Mouse (Mus musculus) limb, embryonic 13.5 days (tissue): ENCODE data around the gene E130208F15Rik. TPM values are rescaled to one million over a fixed set of nuclear protein-coding genes. Genes with fewer than 3 reads are reported as not detected.

Source experiments
- polyA plus RNA-seq: library from polyadenylated mRNA; unstranded; fragments of >200 nt; fragmentation: Nextera tagmentation; extraction: Ambion mirVana; gene quantifications from 2 replicates; pipeline ENCODE4 v1.2.1, GENCODE M21; 2015

The E130208F15Rik gene
- polyA plus RNA-seq, 1 experiment from 2014 or later: 0.95 TPM

Other genes starting within 250 kb of the E130208F15Rik start
- gene Zfp82, start 248.8 kb upstream of the E130208F15Rik start, polyA plus RNA-seq: 8.8 and 9.7 TPM in 2 replicates
- gene Gm26920, start 231.3 kb upstream of the E130208F15Rik start, polyA plus RNA-seq: 2.3 and 3.3 TPM in 2 replicates
- 18.8 and 20.6 TPM in 2 replicates for gene Zfp566, start 231.2 kb upstream of the E130208F15Rik start, polyA plus RNA-seq
- gene Zfp260, start 227.0 kb upstream of the E130208F15Rik start, polyA plus RNA-seq: 147 and 154 TPM in 2 replicates
- 13.8 and 14.6 TPM in 2 replicates for gene Zfp382, start 199.8 kb upstream of the E130208F15Rik start, polyA plus RNA-seq
- gene Zfp146, start 152.0 kb upstream of the E130208F15Rik start, polyA plus RNA-seq: 22.2 and 22.4 TPM in 2 replicates
- 1.8 and 2.4 TPM in 2 replicates for gene Cox7a1, start 137.6 kb upstream of the E130208F15Rik start, polyA plus RNA-seq
- 94.9 and 100 TPM in 2 replicates for gene Capns1, start 122.9 kb upstream of the E130208F15Rik start, polyA plus RNA-seq
- 171 and 184 TPM in 2 replicates for gene Polr2i, start 89.8 kb upstream of the E130208F15Rik start, polyA plus RNA-seq
- 219 and 220 TPM in 2 replicates for gene Tbcb, start 89.5 kb upstream of the E130208F15Rik start, polyA plus RNA-seq
- gene Ovol3, start 86.0 kb upstream of the E130208F15Rik start, polyA plus RNA-seq: 0.28 TPM in 1 of 2 replicates, not detected in the other
- 0.28 and 0.48 TPM in 2 replicates for gene Thap8, start 41.6 kb upstream of the E130208F15Rik start, polyA plus RNA-seq
- 8.5 and 9.2 TPM in 2 replicates for gene Wdr62, start 41.3 kb upstream of the E130208F15Rik start, polyA plus RNA-seq
- gene Clip3, start 30.0 kb upstream of the E130208F15Rik start, polyA plus RNA-seq: 51.2 and 51.5 TPM in 2 replicates
- 94.2 and 99.2 TPM in 2 replicates for gene Alkbh6, start 13.0 kb upstream of the E130208F15Rik start, polyA plus RNA-seq
- 89.9 and 90.4 TPM in 2 replicates for gene Syne4, start 6.9 kb upstream of the E130208F15Rik start, polyA plus RNA-seq
- 20.0 and 22.4 TPM in 2 replicates for gene Sdhaf1, start 2.2 kb downstream of the E130208F15Rik start, polyA plus RNA-seq
- 6.8 and 7.5 TPM in 2 replicates for gene Lrfn3, start 41.0 kb downstream of the E130208F15Rik start, polyA plus RNA-seq
- gene Tyrobp, start 92.0 kb downstream of the E130208F15Rik start, polyA plus RNA-seq: 29.7 and 32.7 TPM in 2 replicates
- 0.64 and 0.68 TPM in 2 replicates for gene Hcst, start 98.1 kb downstream of the E130208F15Rik start, polyA plus RNA-seq
- gene Nfkbid, start 100.0 kb downstream of the E130208F15Rik start, polyA plus RNA-seq: 1.3 and 2.0 TPM in 2 replicates
- gene Aplp1, start 123.8 kb downstream of the E130208F15Rik start, polyA plus RNA-seq: 38.4 and 44.2 TPM in 2 replicates
- 0.20 and 0.23 TPM in 2 replicates for gene Kirrel2, start 135.9 kb downstream of the E130208F15Rik start, polyA plus RNA-seq
- 0.09 TPM in 2 replicates for gene Nphs1, start 136.6 kb downstream of the E130208F15Rik start, polyA plus RNA-seq
- gene Prodh2, start 171.9 kb downstream of the E130208F15Rik start, polyA plus RNA-seq: 0.32 TPM in 1 of 2 replicates, not detected in the other
- 11.4 and 11.6 TPM in 2 replicates for gene Arhgap33, start 213.3 kb downstream of the E130208F15Rik start, polyA plus RNA-seq
- 15.4 and 17.5 TPM in 2 replicates for gene Hspb6, start 230.4 kb downstream of the E130208F15Rik start, polyA plus RNA-seq
- gene Proser3, start 230.6 kb downstream of the E130208F15Rik start, polyA plus RNA-seq: 13.9 TPM in 2 replicates
- gene Lin37, start 238.1 kb downstream of the E130208F15Rik start, polyA plus RNA-seq: 44.2 and 48.3 TPM in 2 replicates
- 81.3 and 91.1 TPM in 2 replicates for gene U2af1l4, start 241.6 kb downstream of the E130208F15Rik start, polyA plus RNA-seq
- gene Gm49396, start 241.6 kb downstream of the E130208F15Rik start, polyA plus RNA-seq: 13.8 and 14.1 TPM in 2 replicates
- 134 and 141 TPM in 2 replicates for gene Psenen, start 241.9 kb downstream of the E130208F15Rik start, polyA plus RNA-seq
- gene Igflr1, start 243.7 kb downstream of the E130208F15Rik start, polyA plus RNA-seq: 3.2 and 4.9 TPM in 2 replicates